Comparison of ENCODE assay signal across 8 mouse cellular contexts in genomic region chr17:33951021-33951946, GRCm38 (mm10). TPM values are rescaled to one million over a fixed set of nuclear protein-coding genes. Genes with fewer than 3 reads are reported as not detected.
DNase-seq lines count a peak whose midpoint lies in the region; ATAC-seq and TF ChIP-seq lines count a peak whose summit lies in the region.

TSS of gene B3galt4 (minus strand) at chr17:33951488.

- no peaks in the 10 kb centered on the region for H3K9me3 ChIP-seq in hindbrain, embryonic 16.5 days (ENCODE audit: control insufficient read depth, low read length)

- intact Hi-C loops in gastrocnemius, adult 2 months (cut with DNase I), result no loop called here
- intact Hi-C loops in left cerebral cortex, postnatal 25 days (cut with DNase I), result loop anchor here (1.0 kb wide), 2 partner anchors 11 to 22 kb away; partner anchors contain the start of genes Pfdn6, Rgl2 and Wdr46

- peak within 1 kb of the TSS; percentile 73 for H3K9ac ChIP-seq in hindbrain, embryonic 16.5 days (ENCODE audit: low read depth, low read length)

- no peaks in the 10 kb centered on the region for H3K27me3 ChIP-seq in hindbrain, embryonic 16.5 days (replicated peaks; ENCODE audit: control insufficient read depth, insufficient read depth, low read length)

- peaks cover 51% of the 10 kb centered on the region for H3K4me1 ChIP-seq in hindbrain, embryonic 16.5 days (ENCODE audit: control insufficient read depth, insufficient read depth, low read depth, low read length)

- H3K27ac ChIP-seq in gastrocnemius, adult 2 months, result peak within 1 kb of the TSS; percentile 85
- peak within 1 kb of the TSS; percentile 92 for H3K27ac ChIP-seq in hindbrain, embryonic 16.5 days (ENCODE audit: low read depth, low read length)

- H3K4me3 ChIP-seq in gastrocnemius, adult 2 months, result peak within 1 kb of the TSS; percentile 73
- peak within 1 kb of the TSS; percentile 58 for H3K4me3 ChIP-seq in hindbrain, embryonic 16.5 days (ENCODE audit: low read length)

- peak; percentile 64 for ATAC-seq in activated CD4-positive, CD25-positive, alpha-beta regulatory T cell, adult 4 months
- peak; percentile 83 for ATAC-seq in hindbrain, embryonic 16.5 days
- peak; percentile 69 for ATAC-seq in megakaryocyte-erythroid progenitor cell, adult 5-6 weeks (replicated peaks; ENCODE audit: low FRiP score, low TSS enrichment, poor library complexity, severe bottlenecking)

- peaks cover 18% of the 10 kb centered on the region for H3K36me3 ChIP-seq in hindbrain, embryonic 16.5 days (ENCODE audit: control insufficient read depth, insufficient read depth, low read length)

- 1% methylated on average over 45 of the region's 45 CpGs for WGBS in hindbrain, embryonic 16.5 days

- no peak for TF ChIP-seq CTCF in gastrocnemius, adult 2 months (IDR thresholded peaks at IDR 0.05)

- peak within 1 kb of the TSS; percentile 93 for H3K4me2 ChIP-seq in hindbrain, embryonic 16.5 days (ENCODE audit: low read length)

- DNase-seq in cerebellum, postnatal 25 days, result peak; percentile 73 to 88
- DNase-seq in gastrocnemius, adult 2 months, result peak; percentile 83
- peak; percentile 79 to 85 for DNase-seq in left cerebral cortex, postnatal 25 days (ENCODE audit: low spot score in 2 of 2)
- peak; percentile 78 for DNase-seq in right cerebral cortex, postnatal 25 days
- peak; percentile 82 to 83 for DNase-seq in urinary bladder, postnatal 4 days (ENCODE audit: low spot score in 2 of 2)

RNA-seq across cellular contexts. Expression of gene B3galt4, which starts in this region (rescaled TPM):
- 10 to 100 TPM; 18.7 to 19.0 TPM for polyA plus RNA-seq in activated CD4-positive, CD25-positive, alpha-beta regulatory T cell, adult 4 months (2017; shearing (Covaris generic))
- total RNA-seq in gastrocnemius, adult 2 months (2021), result 1 to 10 TPM; 1.3 to 1.4 TPM
- polyA plus RNA-seq in hindbrain, embryonic 16.5 days (2015; fragmentation: Nextera tagmentation; extraction: Ambion mirVana), result 13.3 and 16.1 TPM in 2 replicates
- 1 to 10 TPM; 5.8 to 6.4 TPM for total RNA-seq in left cerebral cortex, postnatal 25 days (2021)
- total RNA-seq in megakaryocyte-erythroid progenitor cell, adult 5-6 weeks (2014; fragmentation: Nextera tagmentation), result 0.90 and 1.8 TPM in 2 replicates
- 2.7 TPM in 1 of 2 replicates, not detected in the other for total RNA-seq in megakaryocyte-erythroid progenitor cell, adult 5-6 weeks (2017)

Comparison
In these comparisons a context has a peak if more than half of its experiments do, and no peak if none do; other contexts are left out.
1. Peak in every context shown above with its lines: DNase-seq, ATAC-seq, H3K4me3 ChIP-seq and H3K27ac ChIP-seq.